Mouse (Mus musculus): ENCODE data around the gene Twf1. TPM values are rescaled to one million over a fixed set of nuclear protein-coding genes. Genes with fewer than 3 reads are reported as not detected.

The Twf1 gene
- total RNA-seq, 1 experiment from 2014 or later = 36.1 TPM

DNA sequence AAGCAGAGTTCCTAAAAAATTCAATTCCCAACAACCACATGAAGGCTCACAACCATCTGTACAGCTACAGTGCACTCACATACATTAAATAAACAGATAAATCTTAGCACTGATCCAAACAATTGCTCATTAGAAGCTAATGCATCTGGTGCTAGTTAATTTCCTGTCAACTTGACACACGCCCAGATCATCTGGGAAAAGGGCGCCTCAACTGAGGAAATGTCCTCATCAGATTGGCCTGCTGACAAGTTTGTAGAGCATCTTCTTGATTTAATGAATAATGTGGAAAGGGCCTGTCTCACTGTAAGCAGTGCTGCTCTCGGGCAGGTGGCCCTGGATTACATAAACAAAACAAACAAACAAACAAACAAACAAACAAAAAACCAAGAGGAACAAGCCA lies 59.2 kb downstream of the Twf1 start:
- no peak for ATAC-seq (ENCODE audit: extremely low read depth, insufficient number of reproducible peaks, low FRiP score, poor library complexity, severe bottlenecking)

Other genes with a start within 250 kb of the Twf1 start
- not detected in 2 replicates for gene Adamts20, start 124.5 kb downstream of the Twf1 start, total RNA-seq (2017)
- 4.5 and 6.4 TPM in 2 replicates for gene Pus7l, start 46.3 kb downstream of the Twf1 start, total RNA-seq (2017)
- 60.6 and 67.9 TPM in 2 replicates for gene Irak4, start 46.2 kb downstream of the Twf1 start, total RNA-seq (2017)
- gene Tmem117, start 39.3 kb upstream of the Twf1 start, total RNA-seq (2017) = 0.25 TPM in 1 of 2 replicates, not detected in the other